Mouse (Mus musculus) heart, embryonic 16.5 days (tissue): Measurements from ENCODE around the gene Elmod2. TPM values are rescaled to one million over a fixed set of nuclear protein-coding genes. Genes with fewer than 3 reads are reported as not detected.

ENCODE experiments used
- polyA plus RNA-seq: library from polyadenylated mRNA; unstranded; fragments of >200 nt; fragmentation: Nextera tagmentation; extraction: Ambion mirVana; gene quantifications from 2 replicates; pipeline ENCODE4 v1.2.1, GENCODE M21; 2015

The Elmod2 gene
- polyA plus RNA-seq, 1 experiment from 2014 or later, result 10.4 TPM

Other genes starting within 250 kb of the Elmod2 start
- 0.66 and 1.1 TPM in 2 replicates for gene Tbc1d9, start 167.1 kb downstream of the Elmod2 start, polyA plus RNA-seq
- gene Gm10645, start 166.3 kb downstream of the Elmod2 start, polyA plus RNA-seq, result 0.58 and 0.86 TPM in 2 replicates
- not detected in 2 replicates for gene Ucp1, start 42.1 kb downstream of the Elmod2 start, polyA plus RNA-seq
- not detected in 2 replicates for gene Mgat4d, start 16.0 kb upstream of the Elmod2 start, polyA plus RNA-seq
- 0.04 and 0.05 TPM in 2 replicates for gene Clgn, start 57.4 kb upstream of the Elmod2 start, polyA plus RNA-seq
- gene Scoc, start 125.9 kb upstream of the Elmod2 start, polyA plus RNA-seq, result 66.8 and 67.6 TPM in 2 replicates
- gene Olfr370, start 203.3 kb upstream of the Elmod2 start, polyA plus RNA-seq, result not detected in 2 replicates
- 612 and 678 TPM in 2 replicates for gene Ndufb7, start 234.2 kb upstream of the Elmod2 start, polyA plus RNA-seq